Mouse (Mus musculus): ENCODE data around the gene Zmiz1. TPM values are rescaled to one million over a fixed set of nuclear protein-coding genes. Genes with fewer than 3 reads are reported as not detected.
A peak's percentile ranks its signal among the peaks of the same experiment; 100 is the strongest.

Gene Zmiz1
- polyA plus RNA-seq, 1 experiment from 2014 or later: 37.4 TPM

- Histone ChIP-seq H3K4me2 (ENCODE audit: low read length) (peak overlapping the region; percentile 83), H3K4me3 (ENCODE audit: low read depth, low read length) (peak overlapping the region; percentile 74; the same call in 1 of the 2 replicates), H3K4me1 (replicated peaks; ENCODE audit: control insufficient read depth, insufficient read depth, low read length) (peaks cover 15% of the 10 kb centered on the region), H3K9ac (ENCODE audit: low read length) (no peak overlapping the region), H3K36me3 (ENCODE audit: control insufficient read depth, insufficient read depth, low read length) (peaks cover 27% of the 10 kb centered on the region), H3K9me3 (ENCODE audit: control insufficient read depth, low read length) (no peaks in the 10 kb centered on the region), H3K27me3 (replicated peaks; ENCODE audit: control insufficient read depth, insufficient read depth, low read length) (no peaks in the 10 kb centered on the region), H3K27ac (ENCODE audit: low read depth) (no peak overlapping the region; the same call in 1 of the 2 replicates)
- WGBS: 55% methylated on average over 6 of the region's 6 CpGs
- ATAC-seq (replicated peaks; ENCODE audit: low FRiP score, low TSS enrichment, low read depth) (peak; percentile 30; the same call in 1 of the 2 replicates), DNase-seq (ENCODE audit: low spot score) (no peak)
Measured at GRCm38 (mm10) chr14:25693271-25693887, 234.4 kb downstream of the Zmiz1 start.

- Histone ChIP-seq H3K9ac (ENCODE audit: low read length) (peak within 1 kb of the TSS; percentile 70), H3K9me3 (ENCODE audit: control insufficient read depth, low read length) (no peaks in the 10 kb centered on the region), H3K27me3 (replicated peaks; ENCODE audit: control insufficient read depth, insufficient read depth, low read length) (no peaks in the 10 kb centered on the region), H3K4me2 (ENCODE audit: low read length) (peak within 1 kb of the TSS; percentile 83), H3K4me1 (replicated peaks; ENCODE audit: control insufficient read depth, insufficient read depth, low read length) (peaks cover 15% of the 10 kb centered on the region), H3K4me3 (ENCODE audit: low read depth, low read length) (peak within 1 kb of the TSS; percentile 74), H3K27ac (ENCODE audit: low read depth) (peak within 1 kb of the TSS; percentile 25), H3K36me3 (ENCODE audit: control insufficient read depth, insufficient read depth, low read length) (peaks cover 33% of the 10 kb centered on the region)
- ATAC-seq (replicated peaks; ENCODE audit: low FRiP score, low TSS enrichment, low read depth): peak; percentile 88
- DNase-seq (ENCODE audit: low spot score): peak; percentile 100
- WGBS: under 1% methylated on average over 70 of the region's 70 CpGs
Measured at GRCm38 (mm10) chr14:25693888-25694568, 235.0 kb downstream of the Zmiz1 start, which contains the start of gene Ppif. TSS of gene Ppif (plus strand) at chr14:25694154.

DNA sequence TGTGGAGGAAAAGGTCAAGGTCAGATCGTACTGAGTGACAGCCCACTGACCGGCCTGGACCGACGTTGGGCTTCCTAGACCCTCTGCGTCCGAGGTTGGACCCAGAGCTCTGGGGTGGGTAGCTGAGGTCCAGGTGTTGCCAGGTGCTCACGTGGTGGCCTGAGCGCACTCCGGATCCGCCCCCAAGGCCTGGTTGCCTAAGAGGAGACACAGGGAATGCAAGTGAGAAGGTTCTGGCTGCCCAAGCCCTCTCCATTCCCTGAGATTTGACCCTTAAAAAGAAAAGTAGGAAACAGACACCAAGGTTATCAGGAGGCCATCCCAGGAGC, 235.5 kb downstream of the Zmiz1 start:
- peak; percentile 72 for DNase-seq (ENCODE audit: low spot score)
- Histone ChIP-seq H3K36me3 (ENCODE audit: control insufficient read depth, insufficient read depth, low read length) (peaks cover 38% of the 10 kb centered on the region), H3K4me3 (ENCODE audit: low read depth, low read length) (peak overlapping the region; percentile 74), H3K9ac (ENCODE audit: low read length) (peak overlapping the region; percentile 70), H3K27ac (ENCODE audit: low read depth) (peak overlapping the region; percentile 25; the same call in 1 of the 2 replicates), H3K4me1 (replicated peaks; ENCODE audit: control insufficient read depth, insufficient read depth, low read length) (peaks cover 15% of the 10 kb centered on the region), H3K27me3 (replicated peaks; ENCODE audit: control insufficient read depth, insufficient read depth, low read length) (no peaks in the 10 kb centered on the region), H3K9me3 (ENCODE audit: control insufficient read depth, low read length) (no peaks in the 10 kb centered on the region), H3K4me2 (ENCODE audit: low read length) (peak overlapping the region; percentile 83)
- 0% methylated on average over 10 of the region's 10 CpGs for WGBS
- peak; percentile 74 for ATAC-seq (replicated peaks; ENCODE audit: low FRiP score, low TSS enrichment, low read depth)

DNA sequence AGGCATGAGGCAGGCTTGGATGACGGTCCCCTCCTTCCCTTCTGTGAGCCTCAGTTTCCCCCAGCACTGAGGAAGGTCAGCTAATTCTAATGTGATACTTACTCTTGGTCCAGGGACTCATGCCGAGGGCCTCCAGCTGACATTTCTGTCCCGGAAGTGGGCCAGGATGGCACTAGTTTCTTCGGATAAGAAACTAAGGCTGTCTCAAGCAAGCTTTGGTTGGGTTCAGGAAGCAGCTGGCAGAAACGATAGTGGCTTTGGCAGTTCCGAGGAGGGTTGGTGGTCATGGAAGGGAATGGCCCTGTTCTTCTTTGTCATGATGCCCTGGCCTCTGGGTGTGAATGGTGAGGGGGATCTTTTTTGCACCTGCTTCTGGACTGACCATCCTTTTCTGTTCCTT, 236.1 kb downstream of the Zmiz1 start:
- Histone ChIP-seq H3K4me3 (ENCODE audit: low read depth, low read length) (peak overlapping the region; percentile 74), H3K4me1 (replicated peaks; ENCODE audit: control insufficient read depth, insufficient read depth, low read length) (peaks cover 15% of the 10 kb centered on the region), H3K9ac (ENCODE audit: low read length) (peak overlapping the region; percentile 70), H3K27ac (ENCODE audit: low read depth) (no peak overlapping the region), H3K36me3 (ENCODE audit: control insufficient read depth, insufficient read depth, low read length) (peaks cover 43% of the 10 kb centered on the region), H3K4me2 (ENCODE audit: low read length) (peak overlapping the region; percentile 83), H3K9me3 (ENCODE audit: control insufficient read depth, low read length) (no peaks in the 10 kb centered on the region), H3K27me3 (replicated peaks; ENCODE audit: control insufficient read depth, insufficient read depth, low read length) (no peaks in the 10 kb centered on the region)
- 67% methylated on average over 6 of the region's 6 CpGs for WGBS
- ATAC-seq (replicated peaks; ENCODE audit: low FRiP score, low TSS enrichment, low read depth) (no peak), DNase-seq (ENCODE audit: low spot score) (no peak)

GRCm38 (mm10) chr14:25696356-25696755, 237.4 kb downstream of the Zmiz1 start:
- no peak overlapping the region for H3K4me3 ChIP-seq (ENCODE audit: low read depth, low read length)
- H3K27ac ChIP-seq (ENCODE audit: low read depth): no peak overlapping the region
- no peaks in the 10 kb centered on the region for H3K27me3 ChIP-seq (replicated peaks; ENCODE audit: control insufficient read depth, insufficient read depth, low read length)
- peaks cover 51% of the 10 kb centered on the region for H3K36me3 ChIP-seq (ENCODE audit: control insufficient read depth, insufficient read depth, low read length)
- peaks cover 15% of the 10 kb centered on the region for H3K4me1 ChIP-seq (replicated peaks; ENCODE audit: control insufficient read depth, insufficient read depth, low read length)
- ATAC-seq (replicated peaks; ENCODE audit: low FRiP score, low TSS enrichment, low read depth) (no peak), DNase-seq (ENCODE audit: low spot score) (no peak)
- H3K9me3 ChIP-seq (ENCODE audit: control insufficient read depth, low read length): no peaks in the 10 kb centered on the region
- no peak overlapping the region for H3K9ac ChIP-seq (ENCODE audit: low read length)
- WGBS: 78% methylated on average over 2 of the region's 2 CpGs
- H3K4me2 ChIP-seq (ENCODE audit: low read length): no peak overlapping the region

GRCm38 (mm10) chr14:25701986-25702385, 243.0 kb downstream of the Zmiz1 start:
- H3K27ac ChIP-seq (ENCODE audit: low read depth): no peak overlapping the region

GRCm38 (mm10) chr14:25707691-25708181, 248.8 kb downstream of the Zmiz1 start:
- Histone ChIP-seq H3K36me3 (ENCODE audit: control insufficient read depth, insufficient read depth, low read length) (no peaks in the 10 kb centered on the region), H3K4me3 (ENCODE audit: low read depth, low read length) (no peak overlapping the region), H3K27ac (ENCODE audit: low read depth) (no peak overlapping the region), H3K4me2 (ENCODE audit: low read length) (no peak overlapping the region), H3K4me1 (replicated peaks; ENCODE audit: control insufficient read depth, insufficient read depth, low read length) (peaks cover 39% of the 10 kb centered on the region), H3K9ac (ENCODE audit: low read length) (no peak overlapping the region), H3K9me3 (ENCODE audit: control insufficient read depth, low read length) (no peaks in the 10 kb centered on the region), H3K27me3 (replicated peaks; ENCODE audit: control insufficient read depth, insufficient read depth, low read length) (no peaks in the 10 kb centered on the region)
- no peak for ATAC-seq (replicated peaks; ENCODE audit: low FRiP score, low TSS enrichment, low read depth)
- peak; percentile 78 for DNase-seq (ENCODE audit: low spot score)
- 55% methylated on average over 5 of the region's 5 CpGs for WGBS

More at GRCm38 (mm10) chr14:25701986-25702385, 243.0 kb downstream of the Zmiz1 start:
- peak; percentile 64 for DNase-seq (ENCODE audit: low spot score)
- Histone ChIP-seq H3K36me3 (ENCODE audit: control insufficient read depth, insufficient read depth, low read length) (peaks cover 38% of the 10 kb centered on the region), H3K4me3 (ENCODE audit: low read depth, low read length) (no peak overlapping the region), H3K27me3 (replicated peaks; ENCODE audit: control insufficient read depth, insufficient read depth, low read length) (no peaks in the 10 kb centered on the region), H3K4me2 (ENCODE audit: low read length) (no peak overlapping the region), H3K9ac (ENCODE audit: low read length) (no peak overlapping the region), H3K4me1 (replicated peaks; ENCODE audit: control insufficient read depth, insufficient read depth, low read length) (no peaks in the 10 kb centered on the region), H3K9me3 (ENCODE audit: control insufficient read depth, low read length) (no peaks in the 10 kb centered on the region)
- peak; percentile 70 for ATAC-seq (replicated peaks; ENCODE audit: low FRiP score, low TSS enrichment, low read depth)

DNA sequence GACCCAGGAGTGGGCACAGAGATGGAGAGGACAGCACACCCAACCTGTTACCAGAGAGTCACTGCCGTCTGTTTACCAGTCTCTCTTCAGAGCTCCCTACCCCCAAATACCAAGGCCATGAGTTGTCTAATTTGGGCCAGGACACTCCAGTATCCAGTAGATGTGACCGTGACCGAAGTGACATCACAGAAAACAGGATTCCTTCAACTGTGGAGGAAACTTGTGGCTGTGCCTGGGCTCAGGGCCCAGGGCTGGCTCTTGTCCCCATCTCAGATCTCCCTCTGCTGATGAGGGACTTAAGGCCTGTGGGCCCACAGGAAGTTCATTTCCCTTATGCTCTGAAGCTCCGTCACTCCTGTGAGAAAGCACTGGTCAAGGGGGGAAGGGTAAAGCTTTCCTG, 249.5 kb downstream of the Zmiz1 start:
- Histone ChIP-seq H3K27me3 (replicated peaks; ENCODE audit: control insufficient read depth, insufficient read depth, low read length) (no peaks in the 10 kb centered on the region), H3K9me3 (ENCODE audit: control insufficient read depth, low read length) (no peaks in the 10 kb centered on the region), H3K4me1 (replicated peaks; ENCODE audit: control insufficient read depth, insufficient read depth, low read length) (peaks cover 39% of the 10 kb centered on the region), H3K4me3 (ENCODE audit: low read depth, low read length) (no peak overlapping the region), H3K4me2 (ENCODE audit: low read length) (no peak overlapping the region), H3K27ac (ENCODE audit: low read depth) (no peak overlapping the region), H3K36me3 (ENCODE audit: control insufficient read depth, insufficient read depth, low read length) (no peaks in the 10 kb centered on the region), H3K9ac (ENCODE audit: low read length) (0 out of 2 replicates have a peak overlapping the region, but pooled peaks have one; percentile 0)
- ATAC-seq (replicated peaks; ENCODE audit: low FRiP score, low TSS enrichment, low read depth) (no peak), DNase-seq (ENCODE audit: low spot score) (no peak)
- 67% methylated on average over 4 of the region's 4 CpGs for WGBS
